Mouse (Mus musculus): ENCODE results near the gene Crtc3. TPM values are rescaled to one million over a fixed set of nuclear protein-coding genes. Genes with fewer than 3 reads are reported as not detected.

The Crtc3 gene
- polyA plus RNA-seq, 1 experiment from 2014 or later, result 23.9 TPM

GRCm38 (mm10) chr7:80561931-80562330 is 126.7 kb downstream of the Crtc3 start:
- WGBS, result 56% methylated on average over 5 of the region's 5 CpGs
- Histone ChIP-seq H3K27ac (no peak overlapping the region), H3K9me3 (no peaks in the 10 kb centered on the region), H3K36me3 (no peaks in the 10 kb centered on the region), H3K4me2 (replicated peaks) (no peak overlapping the region), H3K4me3 (no peak overlapping the region), H3K9ac (no peak overlapping the region), H3K4me1 (peaks cover 11% of the 10 kb centered on the region), H3K27me3 (no peaks in the 10 kb centered on the region)
- no peak for ATAC-seq (ENCODE audit: low FRiP score, low read depth)

GRCm38 (mm10) chr7:80561271-80561670 is 127.4 kb downstream of the Crtc3 start:
- no peak overlapping the region for H3K9ac ChIP-seq
- H3K4me1 ChIP-seq, result peaks cover 11% of the 10 kb centered on the region
- H3K9me3 ChIP-seq, result no peaks in the 10 kb centered on the region
- H3K27me3 ChIP-seq, result no peaks in the 10 kb centered on the region
- H3K27ac ChIP-seq, result no peak overlapping the region
- H3K4me2 ChIP-seq (replicated peaks), result no peak overlapping the region
- no peaks in the 10 kb centered on the region for H3K36me3 ChIP-seq
- no peak for ATAC-seq (ENCODE audit: low FRiP score, low read depth)
- 29% methylated on average over 9 of the region's 9 CpGs for WGBS
- no peak overlapping the region for H3K4me3 ChIP-seq

- H3K9ac ChIP-seq, result no peak overlapping the region
- H3K27me3 ChIP-seq, result no peaks in the 10 kb centered on the region
- no peak overlapping the region for H3K4me2 ChIP-seq (replicated peaks)
- H3K4me1 ChIP-seq, result peaks cover 22% of the 10 kb centered on the region
- H3K27ac ChIP-seq, result no peak overlapping the region
- 63% methylated on average over 5 of the region's 5 CpGs for WGBS
- ATAC-seq (ENCODE audit: low FRiP score, low read depth), result no peak
- H3K4me3 ChIP-seq, result no peak overlapping the region
- H3K9me3 ChIP-seq, result no peaks in the 10 kb centered on the region
- no peaks in the 10 kb centered on the region for H3K36me3 ChIP-seq
Observed at GRCm38 (mm10) chr7:80558572-80558971, 130.1 kb downstream of the Crtc3 start.

DNA sequence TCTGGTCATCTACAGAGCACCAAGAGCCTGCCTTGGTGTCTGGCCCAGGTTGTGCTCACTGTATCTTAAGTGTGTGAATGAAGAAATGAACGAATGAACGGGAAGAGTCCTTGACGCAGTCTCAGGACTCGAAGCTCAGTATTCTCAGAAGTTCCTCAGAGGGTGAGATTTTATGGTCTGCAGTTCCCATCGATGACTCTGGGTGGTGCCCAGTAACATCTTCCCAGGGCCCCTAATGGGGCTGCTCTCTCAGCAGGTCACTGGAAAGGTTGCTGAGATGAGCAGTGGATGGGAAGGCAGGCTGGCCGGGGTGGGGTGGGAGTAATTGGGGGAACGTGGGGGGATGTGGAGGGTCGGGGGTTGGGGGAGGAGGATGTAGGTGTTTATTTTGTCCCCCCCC is 130.6 kb downstream of the Crtc3 start:
- Histone ChIP-seq H3K4me1 (peaks cover 22% of the 10 kb centered on the region), H3K36me3 (no peaks in the 10 kb centered on the region), H3K9ac (no peak overlapping the region), H3K27ac (no peak overlapping the region), H3K9me3 (no peaks in the 10 kb centered on the region), H3K4me3 (no peak overlapping the region), H3K4me2 (replicated peaks) (no peak overlapping the region), H3K27me3 (no peaks in the 10 kb centered on the region)
- ATAC-seq (ENCODE audit: low FRiP score, low read depth), result no peak
- 53% methylated on average over 8 of the region's 8 CpGs for WGBS

DNA sequence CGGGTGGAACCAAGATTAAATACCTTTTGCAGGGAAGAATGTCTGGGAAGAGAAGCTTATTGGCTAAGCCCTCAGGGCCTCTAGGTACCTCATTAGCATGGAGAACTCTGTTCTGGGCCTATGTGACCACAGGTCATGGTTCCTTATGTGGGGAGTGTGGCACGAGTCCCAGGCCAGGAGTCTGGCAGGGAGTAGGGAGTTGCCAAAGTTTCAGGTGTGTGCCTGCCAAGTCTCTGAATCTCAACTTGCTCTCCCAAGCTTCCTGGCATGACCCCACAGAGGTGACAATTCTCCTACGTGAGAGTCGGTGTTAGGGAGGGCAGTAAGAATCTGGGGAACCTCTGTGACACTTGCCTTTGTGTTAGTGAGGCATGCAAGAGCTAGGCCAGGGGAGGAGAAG is 131.5 kb downstream of the Crtc3 start:
- no peak overlapping the region for H3K9ac ChIP-seq
- no peak overlapping the region for H3K27ac ChIP-seq
- 75% methylated on average over 4 of the region's 4 CpGs for WGBS

GRCm38 (mm10) chr7:80556166-80556565 is 132.5 kb downstream of the Crtc3 start:
- H3K9me3 ChIP-seq, result no peaks in the 10 kb centered on the region
- ATAC-seq (ENCODE audit: low FRiP score, low read depth), result no peak
- WGBS, result 92% methylated on average over 3 of the region's 3 CpGs
- no peak overlapping the region for H3K4me2 ChIP-seq (replicated peaks)
- H3K4me3 ChIP-seq, result no peak overlapping the region
- peaks cover 13% of the 10 kb centered on the region for H3K4me1 ChIP-seq
- no peak overlapping the region for H3K27ac ChIP-seq
- no peaks in the 10 kb centered on the region for H3K27me3 ChIP-seq
- no peak overlapping the region for H3K9ac ChIP-seq
- no peaks in the 10 kb centered on the region for H3K36me3 ChIP-seq

More for the DNA sequence above, 131.5 kb downstream of the Crtc3 start:
- no peaks in the 10 kb centered on the region for H3K27me3 ChIP-seq
- peaks cover 22% of the 10 kb centered on the region for H3K4me1 ChIP-seq
- ATAC-seq (ENCODE audit: low FRiP score, low read depth), result no peak
- H3K4me3 ChIP-seq, result no peak overlapping the region
- no peaks in the 10 kb centered on the region for H3K36me3 ChIP-seq
- H3K4me2 ChIP-seq (replicated peaks), result no peak overlapping the region
- H3K9me3 ChIP-seq, result no peaks in the 10 kb centered on the region

GRCm38 (mm10) chr7:80555146-80555545 is 133.5 kb downstream of the Crtc3 start:
- WGBS, result 76% methylated on average over 3 of the region's 3 CpGs
- Histone ChIP-seq H3K9ac (no peak overlapping the region), H3K4me2 (replicated peaks) (no peak overlapping the region), H3K4me3 (no peak overlapping the region), H3K9me3 (no peaks in the 10 kb centered on the region), H3K27ac (0 out of 2 replicates have a peak overlapping the region, but pooled peaks have one; percentile 53), H3K36me3 (no peaks in the 10 kb centered on the region), H3K4me1 (peaks cover 10% of the 10 kb centered on the region), H3K27me3 (no peaks in the 10 kb centered on the region)
- no peak for ATAC-seq (ENCODE audit: low FRiP score, low read depth)

GRCm38 (mm10) chr7:80554180-80555021 is 134.3 kb downstream of the Crtc3 start:
- no peak overlapping the region for H3K9ac ChIP-seq
- no peaks in the 10 kb centered on the region for H3K36me3 ChIP-seq
- 50% methylated on average over 22 of the region's 22 CpGs for WGBS
- peak overlapping the region; percentile 53 for H3K27ac ChIP-seq
- no peak overlapping the region for H3K4me3 ChIP-seq
- H3K4me1 ChIP-seq, result peaks cover 10% of the 10 kb centered on the region
- H3K9me3 ChIP-seq, result no peaks in the 10 kb centered on the region
- peak; percentile 76 for ATAC-seq (ENCODE audit: low FRiP score, low read depth)
- no peaks in the 10 kb centered on the region for H3K27me3 ChIP-seq
- peak overlapping the region; percentile 16; the same call in 1 of the 2 replicates for H3K4me2 ChIP-seq (replicated peaks)

- no peak overlapping the region for H3K4me2 ChIP-seq (replicated peaks)
- peaks cover 10% of the 10 kb centered on the region for H3K4me1 ChIP-seq
- 81% methylated on average over 7 of the region's 7 CpGs for WGBS
- no peaks in the 10 kb centered on the region for H3K36me3 ChIP-seq
- H3K9me3 ChIP-seq, result no peaks in the 10 kb centered on the region
- no peak overlapping the region for H3K9ac ChIP-seq
- H3K27me3 ChIP-seq, result no peaks in the 10 kb centered on the region
- no peak overlapping the region for H3K4me3 ChIP-seq
- H3K27ac ChIP-seq, result no peak overlapping the region
- ATAC-seq (ENCODE audit: low FRiP score, low read depth), result no peak
Observed at GRCm38 (mm10) chr7:80548513-80549260, 140.0 kb downstream of the Crtc3 start.

- no peaks in the 10 kb centered on the region for H3K9me3 ChIP-seq
- H3K4me2 ChIP-seq (replicated peaks), result no peak overlapping the region
- H3K36me3 ChIP-seq, result no peaks in the 10 kb centered on the region
- H3K27me3 ChIP-seq, result no peaks in the 10 kb centered on the region
- H3K4me1 ChIP-seq, result peaks cover 10% of the 10 kb centered on the region
- no peak overlapping the region for H3K27ac ChIP-seq
- WGBS, result 87% methylated on average over 7 of the region's 7 CpGs
- no peak for ATAC-seq (ENCODE audit: low FRiP score, low read depth)
- H3K9ac ChIP-seq, result peak overlapping the region; percentile 35; the same call in 1 of the 2 replicates
- H3K4me3 ChIP-seq, result no peak overlapping the region
Observed at GRCm38 (mm10) chr7:80542139-80542831, 146.4 kb downstream of the Crtc3 start.

DNA sequence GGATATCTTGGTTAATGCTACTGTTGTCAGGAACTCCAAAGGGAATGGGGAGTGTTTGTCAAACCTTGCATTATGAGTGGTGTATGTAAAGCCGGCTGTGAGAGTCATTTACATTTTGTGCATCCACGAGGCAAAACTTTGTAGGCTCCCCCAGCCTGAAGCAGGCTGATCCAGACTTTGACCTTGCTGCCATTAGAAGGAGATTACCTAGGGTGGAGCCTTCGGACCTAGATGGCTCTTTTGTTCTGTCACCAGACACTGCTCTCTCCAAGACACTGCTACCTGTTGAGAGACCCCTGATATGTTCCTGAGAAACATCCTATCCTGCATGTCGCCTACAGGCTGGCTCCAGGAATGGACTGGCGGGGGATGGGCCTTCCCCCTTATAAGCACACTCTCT is 149.1 kb downstream of the Crtc3 start:
- 60% methylated on average over 5 of the region's 5 CpGs for WGBS
- no peak overlapping the region for H3K4me2 ChIP-seq (replicated peaks)
- H3K36me3 ChIP-seq, result no peaks in the 10 kb centered on the region
- no peak overlapping the region for H3K27ac ChIP-seq
- H3K4me3 ChIP-seq, result no peak overlapping the region
- ATAC-seq (ENCODE audit: low FRiP score, low read depth), result no peak
- peaks cover 8% of the 10 kb centered on the region for H3K4me1 ChIP-seq
- no peaks in the 10 kb centered on the region for H3K9me3 ChIP-seq
- no peak overlapping the region for H3K9ac ChIP-seq
- no peaks in the 10 kb centered on the region for H3K27me3 ChIP-seq
